Mouse (Mus musculus) forebrain, embryonic 11.5 days (tissue): ENCODE measurements around the gene Banf1. TPM values are rescaled to one million over a fixed set of nuclear protein-coding genes. Genes with fewer than 3 reads are reported as not detected.

Experiments
- ATAC-seq: fragments of 200-750 bp; cut with Nextera tagmentation; replicated peaks from 2 replicates; pipeline ENCODE4 v1.8.0; 2017; ENCODE audit warnings: moderate TSS enrichment; ENCODE audit not compliant: low FRiP score
- DNase-seq: peaks from one replicate; pipeline ENCODE4 v3.0.0-alpha.2; 2017; ENCODE audit warnings: low spot score
- H3K27ac ChIP-seq: fragments of 300-500 bp; sonication (generic); 2 replicates; pipeline ENCODE4 v1.5.1; 2014; ENCODE audit warnings: low read depth, low read length
- H3K27me3 ChIP-seq: fragments of 300-500 bp; sonication (generic); 2 replicates; pipeline ENCODE4 v1.6.1; 2014; ENCODE audit warnings: mild to moderate bottlenecking, low read length, mixed read lengths; ENCODE audit not compliant: control insufficient read depth, insufficient read depth
- H3K36me3 ChIP-seq: fragments of 300-500 bp; sonication (generic); 2 replicates; pipeline ENCODE4 v1.6.1; 2014; ENCODE audit warnings: mild to moderate bottlenecking, low read length, moderate library complexity, mixed read lengths; ENCODE audit not compliant: control insufficient read depth, insufficient read depth
- H3K4me1 ChIP-seq: fragments of 300-500 bp; sonication (generic); replicated peaks from 2 replicates; pipeline ENCODE4 v1.6.1; 2014; ENCODE audit warnings: low read length, mixed read lengths; ENCODE audit not compliant: control insufficient read depth, insufficient read depth
- H3K4me2 ChIP-seq: fragments of 300-500 bp; sonication (generic); 2 replicates; pipeline ENCODE4 v1.6.1; 2014; ENCODE audit warnings: low read depth, mild to moderate bottlenecking, low read length, moderate library complexity, mixed read lengths; ENCODE audit not compliant: severe bottlenecking
- H3K4me3 ChIP-seq: fragments of 300-500 bp; sonication (generic); 2 replicates; pipeline ENCODE4 v1.5.1; 2014; ENCODE audit warnings: low read depth, low read length
- H3K9ac ChIP-seq: fragments of 300-500 bp; sonication (generic); 2 replicates; pipeline ENCODE4 v1.6.1; 2014; ENCODE audit warnings: low read length
- H3K9me3 ChIP-seq: fragments of 300-500 bp; sonication (generic); 2 replicates; pipeline ENCODE4 v1.6.1; 2016; ENCODE audit warnings: low read length, mixed read lengths; ENCODE audit not compliant: control insufficient read depth
- WGBS: fragments of 180-500 bp; shearing (Covaris S2); extraction: QIAGEN DNeasy Blood & Tissue Kit; methylation state at CpG from one replicate; pipeline ENCODE4 v1.1.7; 2014; 5-methylcytosine and 5-hydroxymethylcytosine counted together
- polyA plus RNA-seq: library from polyadenylated mRNA; unstranded; fragments of >200 nt; fragmentation: Nextera tagmentation; extraction: Ambion mirVana; gene quantifications from 2 replicates; pipeline ENCODE4 v1.2.1, GENCODE M21; 2014

The Banf1 gene
- polyA plus RNA-seq, 1 experiment from 2014 or later = 470 TPM

DNA sequence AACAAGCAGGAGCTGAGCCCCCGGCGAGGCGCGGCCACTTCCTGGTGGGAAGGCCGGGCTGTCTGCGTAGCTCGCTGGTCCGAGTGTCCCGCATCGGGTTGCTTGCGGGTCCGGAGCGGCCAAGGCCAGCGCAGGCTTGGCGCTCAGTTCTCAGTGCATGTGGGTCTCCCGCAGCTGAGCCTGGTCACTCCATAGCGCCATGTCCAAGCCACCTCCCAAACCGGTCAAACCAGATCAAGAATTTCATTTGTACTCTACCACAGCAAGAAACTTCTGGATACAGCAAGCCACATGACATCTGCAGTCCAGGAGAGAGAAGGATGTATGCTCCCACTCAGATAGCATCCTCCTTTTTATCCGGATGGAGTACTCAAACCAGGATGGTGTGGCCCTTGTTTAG lies 39.0 kb downstream of the Banf1 start:
- Histone ChIP-seq H3K4me2 (no peak overlapping the region), H3K4me1 (no peaks in the 10 kb centered on the region), H3K9me3 (no peaks in the 10 kb centered on the region), H3K4me3 (no peak overlapping the region), H3K27me3 (no peaks in the 10 kb centered on the region), H3K36me3 (no peaks in the 10 kb centered on the region), H3K27ac (no peak overlapping the region), H3K9ac (no peak overlapping the region)
- DNase-seq = no peak
- WGBS = 83% methylated on average over 19 of the region's 19 CpGs
- no peak for ATAC-seq

DNA sequence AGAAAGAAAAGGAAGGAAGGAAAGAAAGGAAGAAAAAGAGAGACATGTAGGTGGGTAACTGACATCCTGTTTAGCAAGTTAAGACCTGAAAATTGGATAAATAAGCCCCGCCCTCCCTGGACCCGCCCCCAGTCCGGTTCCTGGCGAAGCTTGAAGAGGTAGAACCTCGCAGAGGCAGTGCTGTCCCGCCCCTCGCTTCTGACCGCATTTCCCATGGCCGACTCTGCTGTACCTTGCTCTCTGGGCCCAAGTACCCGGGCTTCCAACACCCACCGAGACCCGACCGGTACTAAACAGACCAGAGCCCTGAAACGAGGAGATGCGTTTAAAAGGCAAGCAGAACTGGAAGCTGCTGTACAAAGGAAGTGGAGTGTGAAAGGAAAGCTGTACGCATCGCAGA lies 43.2 kb downstream of the Banf1 start:
- Histone ChIP-seq H3K27ac (no peak overlapping the region), H3K4me3 (no peak overlapping the region), H3K9ac (no peak overlapping the region), H3K4me1 (no peaks in the 10 kb centered on the region), H3K36me3 (no peaks in the 10 kb centered on the region), H3K9me3 (no peaks in the 10 kb centered on the region), H3K4me2 (no peak overlapping the region), H3K27me3 (no peaks in the 10 kb centered on the region)
- DNase-seq (no peak), ATAC-seq (no peak)
- 66% methylated on average over 17 of the region's 17 CpGs for WGBS

Other genes starting within 250 kb of the Banf1 start
- gene Klc2, start 248.6 kb downstream of the Banf1 start, polyA plus RNA-seq = 35.3 and 38.5 TPM in 2 replicates
- 32.2 and 33.2 TPM in 2 replicates for gene Pacs1, start 94.0 kb downstream of the Banf1 start, polyA plus RNA-seq
- 418 and 450 TPM in 2 replicates for gene Sf3b2, start 71.7 kb downstream of the Banf1 start, polyA plus RNA-seq
- gene Gal3st3, start 68.8 kb downstream of the Banf1 start, polyA plus RNA-seq = 17.2 and 18.9 TPM in 2 replicates
- gene Catsper1, start 31.4 kb downstream of the Banf1 start, polyA plus RNA-seq = not detected in 2 replicates
- gene Cst6, start 17.6 kb downstream of the Banf1 start, polyA plus RNA-seq = 0.83 TPM in 1 of 2 replicates, not detected in the other
- 79.2 and 82.8 TPM in 2 replicates for gene Eif1ad, start 427 bp downstream of the Banf1 start, polyA plus RNA-seq
- gene Sart1, start 21.5 kb upstream of the Banf1 start, polyA plus RNA-seq = 87.1 and 101 TPM in 2 replicates
- gene Tsga10ip, start 35.4 kb upstream of the Banf1 start, polyA plus RNA-seq = not detected in 2 replicates
- 193 and 202 TPM in 2 replicates for gene Drap1, start 57.8 kb upstream of the Banf1 start, polyA plus RNA-seq
- 34.6 and 42.0 TPM in 2 replicates for gene AI837181, start 58.0 kb upstream of the Banf1 start, polyA plus RNA-seq
- gene Fosl1, start 80.4 kb upstream of the Banf1 start, polyA plus RNA-seq = not detected in 2 replicates
- 6.5 and 6.6 TPM in 2 replicates for gene Ccdc85b, start 90.7 kb upstream of the Banf1 start, polyA plus RNA-seq
- gene Fibp, start 93.4 kb upstream of the Banf1 start, polyA plus RNA-seq = 105 TPM in 2 replicates
- 3.4 and 4.0 TPM in 2 replicates for gene Ctsw, start 101.3 kb upstream of the Banf1 start, polyA plus RNA-seq
- gene Efemp2, start 106.8 kb upstream of the Banf1 start, polyA plus RNA-seq = 49.1 and 50.4 TPM in 2 replicates
- gene Mus81, start 121.2 kb upstream of the Banf1 start, polyA plus RNA-seq = 39.2 and 42.7 TPM in 2 replicates
- gene Cfl1, start 123.3 kb upstream of the Banf1 start, polyA plus RNA-seq = 3,238 and 3,452 TPM in 2 replicates
- gene 1700020D05Rik, start 136.6 kb upstream of the Banf1 start, polyA plus RNA-seq = not detected in 2 replicates
- gene Snx32, start 143.4 kb upstream of the Banf1 start, polyA plus RNA-seq = 15.9 and 19.5 TPM in 2 replicates
- gene Ovol1, start 193.5 kb upstream of the Banf1 start, polyA plus RNA-seq = 0.11 and 0.35 TPM in 2 replicates
- 1.9 and 2.5 TPM in 2 replicates for gene Ap5b1, start 200.9 kb upstream of the Banf1 start, polyA plus RNA-seq
- gene Rnaseh2c, start 234.7 kb upstream of the Banf1 start, polyA plus RNA-seq = 158 and 198 TPM in 2 replicates
- 38.0 and 38.9 TPM in 2 replicates for gene Kat5, start 243.1 kb upstream of the Banf1 start, polyA plus RNA-seq